ENCODE assay signal across 7 mouse cellular contexts in the genomic region with DNA sequence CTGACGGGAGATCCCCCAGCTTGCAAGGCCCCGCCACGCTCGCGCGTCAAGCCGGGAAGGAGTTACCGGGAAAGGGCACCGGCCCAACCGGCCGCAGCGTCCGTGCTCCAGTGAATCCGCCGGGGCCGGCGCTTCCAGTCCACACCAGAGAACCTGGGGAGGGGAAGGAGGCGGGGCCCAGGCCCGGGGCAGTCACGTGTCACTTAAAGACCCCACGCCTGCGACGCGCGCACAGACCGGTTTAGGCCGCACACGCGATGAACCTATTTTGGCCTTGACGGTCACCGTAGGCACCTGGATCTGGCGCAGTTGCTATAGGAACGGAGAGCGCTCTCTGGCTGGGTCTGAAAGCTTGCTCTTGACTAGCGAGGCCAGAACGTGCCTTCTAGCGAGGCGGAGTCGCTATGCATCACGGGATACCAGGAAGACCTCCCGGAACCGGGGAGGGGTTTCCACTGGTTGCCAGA. TPM values are rescaled to one million over a fixed set of nuclear protein-coding genes. Genes with fewer than 3 reads are reported as not detected.
DNase-seq lines count a peak whose midpoint lies in the region; ATAC-seq lines count a peak whose summit lies in the region.

A gene (minus strand): TSS at position 408 of the 467 bp plus-strand sequence.

- H3K9ac ChIP-seq in intestine, embryonic 15.5 days: peak within 1 kb of the TSS; percentile 73

- H3K36me3 ChIP-seq in intestine, embryonic 15.5 days: peaks cover under 1% of the 10 kb centered on the region; the same call in 1 of the 2 replicates
- peaks cover 26% of the 10 kb centered on the region for H3K36me3 ChIP-seq in midbrain, embryonic 10.5 days

- H3K4me1 ChIP-seq in intestine, embryonic 15.5 days (replicated peaks): peaks cover 19% of the 10 kb centered on the region
- peaks cover 36% of the 10 kb centered on the region for H3K4me1 ChIP-seq in midbrain, embryonic 10.5 days

- H3K27ac ChIP-seq in intestine, embryonic 15.5 days: peak within 1 kb of the TSS; percentile 76
- H3K27ac ChIP-seq in midbrain, embryonic 10.5 days (replicated peaks): peak within 1 kb of the TSS; percentile 91

- peak within 1 kb of the TSS; percentile 90 for H3K4me3 ChIP-seq in intestine, embryonic 15.5 days (replicated peaks)
- peak within 1 kb of the TSS; percentile 79 for H3K4me3 ChIP-seq in midbrain, embryonic 10.5 days

- ATAC-seq in intestine, embryonic 15.5 days: peak; percentile 85

- no peaks in the 10 kb centered on the region for H3K27me3 ChIP-seq in intestine, embryonic 15.5 days (replicated peaks)
- H3K27me3 ChIP-seq in midbrain, embryonic 10.5 days (ENCODE audit: low read depth, poor library complexity, severe bottlenecking): no peaks in the 10 kb centered on the region

- DNase-seq in adrenal gland, adult 2 months: peak; percentile 97
- peak; percentile 98 for DNase-seq in embryo, embryonic 11.5 days (ENCODE audit: low read depth, low spot score)
- peak; percentile 94 to 95 for DNase-seq in gastrocnemius, postnatal 36 days
- peak; percentile 96 to 99 for DNase-seq in left cerebral cortex, postnatal 25 days (ENCODE audit: low spot score in 2 of 2)
- DNase-seq in midbrain, embryonic 10.5 days (ENCODE audit: low spot score): peak; percentile 99
- peak; percentile 92 for DNase-seq in right cerebral cortex, postnatal 4 days

- intact Hi-C loops in gastrocnemius, postnatal 36 days (cut with DNase I): loop anchor here (5.0 kb wide), 1 partner anchor 68 kb away; a partner anchor contains a TSS
- intact Hi-C loops in left cerebral cortex, postnatal 25 days (cut with DNase I): loop anchor here (2.0 kb wide), 1 partner anchor 68 kb away; a partner anchor contains a TSS

- H3K9me3 ChIP-seq in intestine, embryonic 15.5 days: no peaks in the 10 kb centered on the region
- H3K9me3 ChIP-seq in midbrain, embryonic 10.5 days (replicated peaks): no peaks in the 10 kb centered on the region

- under 1% methylated on average over 42 of the region's 42 CpGs for WGBS in intestine, embryonic 15.5 days
- 0% methylated on average over 42 of the region's 42 CpGs for WGBS in midbrain, embryonic 10.5 days

- H3K4me2 ChIP-seq in intestine, embryonic 15.5 days (replicated peaks): peak within 1 kb of the TSS; percentile 82

RNA-seq across cellular contexts. Expression of the gene that starts here (rescaled TPM):
- total RNA-seq in adrenal gland, adult 2 months (2021): 10 to 100 TPM; 21.3 to 29.6 TPM
- 13.2 and 14.4 TPM in 2 replicates for polyA plus RNA-seq in adrenal gland, adult 2 months (2012; rRNA removed)
- total RNA-seq in gastrocnemius, postnatal 36 days (2021): 10 to 100 TPM; 10.7 to 11.1 TPM
- polyA plus RNA-seq in intestine, embryonic 15.5 days (2015; fragmentation: Nextera tagmentation; extraction: Ambion mirVana): 4.2 and 4.4 TPM in 2 replicates
- 10 to 100 TPM; 38.0 to 40.3 TPM for total RNA-seq in left cerebral cortex, postnatal 25 days (2021)
- polyA plus RNA-seq in midbrain, embryonic 10.5 days (2016; fragmentation: Nextera tagmentation; extraction: Ambion mirVana): 4.4 and 5.3 TPM in 2 replicates

Comparison
In these comparisons a context has a peak if more than half of its experiments do, and no peak if none do; other contexts are left out.
1. Peak in every context shown above with its lines: DNase-seq, ATAC-seq, H3K4me3 ChIP-seq and H3K27ac ChIP-seq.